Mouse (Mus musculus) midbrain, embryonic 13.5 days (tissue): Measurements from ENCODE around the gene Olfr220. TPM values are rescaled to one million over a fixed set of nuclear protein-coding genes. Genes with fewer than 3 reads are reported as not detected.

Experiments used
- ATAC-seq: fragments of 200-750 bp; cut with Nextera tagmentation; 2 replicates; pipeline ENCODE4 v1.8.0; 2017; ENCODE audit warnings: mild to moderate bottlenecking, moderate TSS enrichment, moderate library complexity
- H3K27ac ChIP-seq: fragments of 300-500 bp; sonication (generic); 2 replicates; pipeline ENCODE4 v1.5.1; 2015; ENCODE audit warnings: inconsistent platforms, mild to moderate bottlenecking, moderate library complexity
- H3K27me3 ChIP-seq: fragments of 300-500 bp; sonication (generic); 2 replicates; pipeline ENCODE4 v1.6.1; 2015; ENCODE audit warnings: mild to moderate bottlenecking, inconsistent platforms
- H3K36me3 ChIP-seq: fragments of 300-500 bp; sonication (generic); 2 replicates; pipeline ENCODE4 v1.6.1; 2015; ENCODE audit warnings: mild to moderate bottlenecking, inconsistent platforms
- H3K4me1 ChIP-seq: fragments of 300-500 bp; sonication (generic); replicated peaks from 2 replicates; pipeline ENCODE4 v1.6.1; 2015; ENCODE audit warnings: inconsistent platforms
- H3K4me2 ChIP-seq: fragments of 300-500 bp; sonication (generic); replicated peaks from 2 replicates; pipeline ENCODE4 v1.6.1; 2015; ENCODE audit warnings: moderate library complexity, mild to moderate bottlenecking, inconsistent platforms
- H3K4me3 ChIP-seq: fragments of 300-500 bp; sonication (generic); replicated peaks from 2 replicates; pipeline ENCODE4 v1.5.1; 2015; ENCODE audit warnings: mild to moderate bottlenecking, inconsistent platforms
- H3K9ac ChIP-seq: fragments of 300-500 bp; sonication (generic); replicated peaks from 2 replicates; pipeline ENCODE4 v1.6.1; 2015; ENCODE audit warnings: mild to moderate bottlenecking, inconsistent platforms
- H3K9me3 ChIP-seq: fragments of 300-500 bp; sonication (generic); 2 replicates; pipeline ENCODE4 v1.6.1; 2016; ENCODE audit warnings: mild to moderate bottlenecking, inconsistent platforms
- WGBS: fragments of 180-500 bp; shearing (Covaris S2); methylation state at CpG from one replicate; pipeline ENCODE4 v1.1.7; 2015; 5-methylcytosine and 5-hydroxymethylcytosine counted together
- polyA plus RNA-seq: library from polyadenylated mRNA; unstranded; fragments of >200 nt; fragmentation: Nextera tagmentation; extraction: Ambion mirVana; gene quantifications from 2 replicates; pipeline ENCODE4 v1.2.1, GENCODE M21; 2015

Gene Olfr220
- polyA plus RNA-seq: not detected in 2 replicates

- Histone ChIP-seq H3K27ac (no peak within 1 kb of the TSS), H3K9ac (no peak within 1 kb of the TSS), H3K4me2 (no peak within 1 kb of the TSS), H3K9me3 (no peaks in the 10 kb centered on the region), H3K36me3 (no peaks in the 10 kb centered on the region), H3K4me3 (no peak within 1 kb of the TSS), H3K4me1 (no peaks in the 10 kb centered on the region), H3K27me3 (no peaks in the 10 kb centered on the region)
- 78% methylated on average over 1 of the region's 1 CpGs for WGBS
- no peak for ATAC-seq
Measured at GRCm38 (mm10) chr1:174441782-174442181, at the start of gene Olfr220. Gene Olfr220 (plus strand): TSS chr1:174442082.

GRCm38 (mm10) chr1:174422959-174423358, 18.9 kb upstream of the Olfr220 start:
- WGBS: 88% methylated on average over 4 of the region's 4 CpGs
- Histone ChIP-seq H3K4me2 (no peak overlapping the region), H3K4me3 (no peak overlapping the region), H3K9me3 (no peaks in the 10 kb centered on the region), H3K4me1 (no peaks in the 10 kb centered on the region), H3K27me3 (no peaks in the 10 kb centered on the region), H3K36me3 (no peaks in the 10 kb centered on the region), H3K9ac (no peak overlapping the region), H3K27ac (no peak overlapping the region)
- no peak for ATAC-seq

- no peak for ATAC-seq
- H3K36me3 ChIP-seq: no peaks in the 10 kb centered on the region
- no peaks in the 10 kb centered on the region for H3K4me1 ChIP-seq
- H3K27me3 ChIP-seq: no peaks in the 10 kb centered on the region
- WGBS: 50% methylated on average over 1 of the region's 1 CpGs
- no peak within 1 kb of the TSS for H3K4me3 ChIP-seq
- no peak within 1 kb of the TSS for H3K4me2 ChIP-seq
- no peaks in the 10 kb centered on the region for H3K9me3 ChIP-seq
- no peak within 1 kb of the TSS for H3K27ac ChIP-seq
- H3K9ac ChIP-seq: no peak within 1 kb of the TSS
Measured at GRCm38 (mm10) chr1:174423764-174424163, 18.1 kb upstream of the Olfr220 start, which contains the start of gene Olfr414. Gene Olfr414 (plus strand): TSS chr1:174424064.

- H3K4me2 ChIP-seq: no peak overlapping the region
- no peak for ATAC-seq
- no peak overlapping the region for H3K27ac ChIP-seq
- no peak overlapping the region for H3K4me3 ChIP-seq
- H3K36me3 ChIP-seq: no peaks in the 10 kb centered on the region
- no peaks in the 10 kb centered on the region for H3K4me1 ChIP-seq
- 64% methylated on average over 3 of the region's 3 CpGs for WGBS
- no peak overlapping the region for H3K9ac ChIP-seq
- H3K27me3 ChIP-seq: no peaks in the 10 kb centered on the region
- H3K9me3 ChIP-seq: no peaks in the 10 kb centered on the region
Measured at GRCm38 (mm10) chr1:174426180-174426986, 15.5 kb upstream of the Olfr220 start.

- ATAC-seq: no peak
- Histone ChIP-seq H3K9me3 (no peaks in the 10 kb centered on the region), H3K4me1 (no peaks in the 10 kb centered on the region), H3K4me2 (no peak overlapping the region), H3K4me3 (no peak overlapping the region), H3K27ac (no peak overlapping the region), H3K36me3 (no peaks in the 10 kb centered on the region), H3K27me3 (no peaks in the 10 kb centered on the region), H3K9ac (no peak overlapping the region)
- WGBS: 88% methylated on average over 1 of the region's 1 CpGs
Measured at GRCm38 (mm10) chr1:174427402-174427801, 14.5 kb upstream of the Olfr220 start.

- no peak for ATAC-seq
- 95% methylated on average over 2 of the region's 2 CpGs for WGBS
- Histone ChIP-seq H3K4me3 (no peak overlapping the region), H3K9ac (no peak overlapping the region), H3K27me3 (no peaks in the 10 kb centered on the region), H3K27ac (no peak overlapping the region), H3K4me1 (no peaks in the 10 kb centered on the region), H3K36me3 (no peaks in the 10 kb centered on the region), H3K9me3 (no peaks in the 10 kb centered on the region), H3K4me2 (no peak overlapping the region)
Measured at GRCm38 (mm10) chr1:174428407-174428806, 13.5 kb upstream of the Olfr220 start.

- no peak overlapping the region for H3K4me3 ChIP-seq
- 79% methylated on average over 1 of the region's 1 CpGs for WGBS
- no peaks in the 10 kb centered on the region for H3K36me3 ChIP-seq
- no peak overlapping the region for H3K27ac ChIP-seq
- H3K4me2 ChIP-seq: no peak overlapping the region
- no peak for ATAC-seq
- H3K9me3 ChIP-seq: no peaks in the 10 kb centered on the region
- no peak overlapping the region for H3K9ac ChIP-seq
- H3K4me1 ChIP-seq: no peaks in the 10 kb centered on the region
- H3K27me3 ChIP-seq: no peaks in the 10 kb centered on the region
Measured at GRCm38 (mm10) chr1:174434121-174434520, 7.8 kb upstream of the Olfr220 start.

- H3K9me3 ChIP-seq: no peaks in the 10 kb centered on the region
- no peaks in the 10 kb centered on the region for H3K4me1 ChIP-seq
- H3K4me2 ChIP-seq: no peak overlapping the region
- no peak overlapping the region for H3K9ac ChIP-seq
- no peak overlapping the region for H3K4me3 ChIP-seq
- no peak for ATAC-seq
- WGBS: 81% methylated on average over 2 of the region's 2 CpGs
- H3K27me3 ChIP-seq: no peaks in the 10 kb centered on the region
- H3K36me3 ChIP-seq: no peaks in the 10 kb centered on the region
- no peak overlapping the region for H3K27ac ChIP-seq
Measured at GRCm38 (mm10) chr1:174455100-174455499, 13.2 kb downstream of the Olfr220 start.

- no peak overlapping the region for H3K27ac ChIP-seq
- H3K4me2 ChIP-seq: no peak overlapping the region
- H3K9me3 ChIP-seq: no peaks in the 10 kb centered on the region
- no peak overlapping the region for H3K4me3 ChIP-seq
- WGBS: 86% methylated on average over 3 of the region's 3 CpGs
- no peaks in the 10 kb centered on the region for H3K27me3 ChIP-seq
- no peak for ATAC-seq
- no peak overlapping the region for H3K9ac ChIP-seq
- H3K4me1 ChIP-seq: no peaks in the 10 kb centered on the region
- no peaks in the 10 kb centered on the region for H3K36me3 ChIP-seq
Measured at GRCm38 (mm10) chr1:174465385-174465784, 23.5 kb downstream of the Olfr220 start.

GRCm38 (mm10) chr1:174466240-174466639, 24.4 kb downstream of the Olfr220 start:
- no peak overlapping the region for H3K27ac ChIP-seq
- 35% methylated on average over 2 of the region's 2 CpGs for WGBS
- H3K9me3 ChIP-seq: no peaks in the 10 kb centered on the region
- H3K4me1 ChIP-seq: no peaks in the 10 kb centered on the region
- no peaks in the 10 kb centered on the region for H3K36me3 ChIP-seq
- ATAC-seq: no peak
- no peak overlapping the region for H3K9ac ChIP-seq
- H3K4me2 ChIP-seq: no peak overlapping the region
- no peak overlapping the region for H3K4me3 ChIP-seq
- H3K27me3 ChIP-seq: no peaks in the 10 kb centered on the region

GRCm38 (mm10) chr1:174469736-174470135, 27.9 kb downstream of the Olfr220 start:
- H3K4me3 ChIP-seq: no peak overlapping the region
- WGBS: 9% methylated on average over 6 of the region's 6 CpGs
- no peaks in the 10 kb centered on the region for H3K9me3 ChIP-seq
- no peak overlapping the region for H3K9ac ChIP-seq
- peak; percentile 87 for ATAC-seq
- H3K4me2 ChIP-seq: no peak overlapping the region
- H3K27ac ChIP-seq: no peak overlapping the region
- no peaks in the 10 kb centered on the region for H3K27me3 ChIP-seq
- H3K4me1 ChIP-seq: no peaks in the 10 kb centered on the region
- H3K36me3 ChIP-seq: no peaks in the 10 kb centered on the region

- WGBS: 95% methylated on average over 6 of the region's 6 CpGs
- Histone ChIP-seq H3K9ac (no peak overlapping the region), H3K27me3 (no peaks in the 10 kb centered on the region), H3K4me3 (no peak overlapping the region), H3K36me3 (no peaks in the 10 kb centered on the region), H3K9me3 (no peaks in the 10 kb centered on the region), H3K4me1 (no peaks in the 10 kb centered on the region), H3K27ac (no peak overlapping the region), H3K4me2 (no peak overlapping the region)
- no peak for ATAC-seq
Measured at GRCm38 (mm10) chr1:174482567-174482966, 40.7 kb downstream of the Olfr220 start.

- Histone ChIP-seq H3K4me2 (no peak overlapping the region), H3K36me3 (no peaks in the 10 kb centered on the region), H3K27ac (peak overlapping the region; percentile 35), H3K4me3 (no peak overlapping the region), H3K27me3 (no peaks in the 10 kb centered on the region), H3K9ac (no peak overlapping the region), H3K9me3 (no peaks in the 10 kb centered on the region), H3K4me1 (peaks cover 30% of the 10 kb centered on the region)
- 3% methylated on average over 4 of the region's 4 CpGs for WGBS
- no peak for ATAC-seq
Measured at GRCm38 (mm10) chr1:174500064-174500463, 58.2 kb downstream of the Olfr220 start.
